Mouse (Mus musculus) 416B (cell line): ENCODE measurements around the gene Mtx1.
"Not testable (repeated sequence)": the region's sequence is repeated elsewhere in the genome, so short reads cannot be mapped to it uniquely, and the experiment has no call there.

Experiments used
- DNase-seq: peaks from one replicate; pipeline ENCODE4 v3.0.0; 2011; ENCODE audit warnings: low read depth

Gene Mtx1

GRCm38 (mm10) chr3:89183058-89183958 is 43.6 kb downstream of the Mtx1 start, which contains the start of gene Fam189b:
Gene Fam189b (plus strand): TSS chr3:89183143.
- DNase-seq: peak; percentile 70

GRCm38 (mm10) chr3:89182531-89183057 is 44.3 kb downstream of the Mtx1 start:
- DNase-seq: peak; percentile 91

- DNase-seq: no peak
These were observed 45.0 kb downstream of the Mtx1 start for GRCm38 (mm10) chr3:89181749-89182500.

GRCm38 (mm10) chr3:89179056-89179455 is 47.8 kb downstream of the Mtx1 start:
- no peak for DNase-seq

GRCm38 (mm10) chr3:89178107-89178385 is 48.8 kb downstream of the Mtx1 start:
- peak; percentile 47 for DNase-seq

GRCm38 (mm10) chr3:89177242-89178106 is 49.4 kb downstream of the Mtx1 start, which contains the start of gene Scamp3:
Gene Scamp3 (plus strand): TSS chr3:89177473.
- peak; percentile 98 for DNase-seq

GRCm38 (mm10) chr3:89176421-89176820 is 50.5 kb downstream of the Mtx1 start:
- DNase-seq: no peak

GRCm38 (mm10) chr3:89175544-89175943 is 51.3 kb downstream of the Mtx1 start:
- no peak for DNase-seq

GRCm38 (mm10) chr3:89174844-89175243 is 52.0 kb downstream of the Mtx1 start:
- DNase-seq: no peak

- DNase-seq: no peak
These were observed 59.9 kb downstream of the Mtx1 start for GRCm38 (mm10) chr3:89166945-89167344.

GRCm38 (mm10) chr3:89165268-89165870 is 61.5 kb downstream of the Mtx1 start:
- DNase-seq: peak; percentile 38

- peak; percentile 92 for DNase-seq
These were observed 62.2 kb downstream of the Mtx1 start, which contains the start of gene Clk2 for GRCm38 (mm10) chr3:89164506-89165267. Gene Clk2 (plus strand): TSS chr3:89164795.

GRCm38 (mm10) chr3:89163643-89164245 is 63.1 kb downstream of the Mtx1 start:
- peak; percentile 75 for DNase-seq

GRCm38 (mm10) chr3:89163123-89163522 is 63.8 kb downstream of the Mtx1 start:
- peak; percentile 51 for DNase-seq

GRCm38 (mm10) chr3:89161786-89162185 is 65.1 kb downstream of the Mtx1 start:
- DNase-seq: no peak

GRCm38 (mm10) chr3:89161207-89161606 is 65.7 kb downstream of the Mtx1 start:
- not testable (repeated sequence) for DNase-seq

- peak; percentile 70 for DNase-seq
These were observed 67.1 kb downstream of the Mtx1 start, which contains the start of gene Hcn3 for GRCm38 (mm10) chr3:89159616-89160344. Gene Hcn3 (minus strand): TSS chr3:89160196.

- peak; percentile 48 for DNase-seq
These were observed 67.7 kb downstream of the Mtx1 start for GRCm38 (mm10) chr3:89159211-89159610.
